Mouse (Mus musculus): ENCODE data around the gene Kdm3a. TPM values are rescaled to one million over a fixed set of nuclear protein-coding genes. Genes with fewer than 3 reads are reported as not detected.

The Kdm3a gene
- polyA plus RNA-seq, 1 experiment from 2014 or later, result 8.8 TPM

- no peak for TF ChIP-seq CTCF (IDR thresholded peaks at IDR 0.05; ENCODE audit: low read depth)
- no peak for TF ChIP-seq EP300 (IDR thresholded peaks at IDR 0.05; ENCODE audit: low read depth)
- no peaks in the 10 kb centered on the region for H3K27me3 ChIP-seq (ENCODE audit: insufficient read depth, low read length)
- no peak overlapping the region for H3K4me2 ChIP-seq (ENCODE audit: low read depth, low read length)
- ATAC-seq, result no peak
- H3K27ac ChIP-seq (ENCODE audit: low read depth), result no peak overlapping the region
- DNase-seq, result no peak
- no peaks in the 10 kb centered on the region for H3K4me1 ChIP-seq (ENCODE audit: insufficient read depth)
- no peak overlapping the region for H3K9ac ChIP-seq (replicated peaks)
- no peak overlapping the region for H3K4me3 ChIP-seq (ENCODE audit: low read depth, low read length)
- no peaks in the 10 kb centered on the region for H3K9me3 ChIP-seq (ENCODE audit: low read length)
- WGBS (ENCODE audit: insufficient replicate concordance), result 82% methylated on average over 3 of the region's 3 CpGs
- peaks cover 18% of the 10 kb centered on the region for H3K36me3 ChIP-seq (replicated peaks; ENCODE audit: insufficient read depth, low read length)
These were observed 64.2 kb downstream of the Kdm3a start for GRCm38 (mm10) chr6:71568616-71569015.

- no peaks in the 10 kb centered on the region for H3K9me3 ChIP-seq (ENCODE audit: low read length)
- 91% methylated on average over 2 of the region's 2 CpGs for WGBS (ENCODE audit: insufficient replicate concordance)
- no peak overlapping the region for H3K27ac ChIP-seq (ENCODE audit: low read depth)
- no peak for DNase-seq
- no peak overlapping the region for H3K4me3 ChIP-seq (ENCODE audit: low read depth, low read length)
- 0 out of 2 replicates have a peak, but pooled peaks cover 3% of the 10 kb centered on the region for H3K36me3 ChIP-seq (replicated peaks; ENCODE audit: insufficient read depth, low read length)
- ATAC-seq, result no peak
- no peaks in the 10 kb centered on the region for H3K27me3 ChIP-seq (ENCODE audit: insufficient read depth, low read length)
- no peak overlapping the region for H3K9ac ChIP-seq (replicated peaks)
- H3K4me2 ChIP-seq (ENCODE audit: low read depth, low read length), result no peak overlapping the region
- no peaks in the 10 kb centered on the region for H3K4me1 ChIP-seq (ENCODE audit: insufficient read depth)
- no peak for TF ChIP-seq CTCF (IDR thresholded peaks at IDR 0.05; ENCODE audit: low read depth)
- no peak for TF ChIP-seq EP300 (IDR thresholded peaks at IDR 0.05; ENCODE audit: low read depth)
These were observed 76.0 kb downstream of the Kdm3a start for GRCm38 (mm10) chr6:71556826-71557225.

- H3K36me3 ChIP-seq (replicated peaks; ENCODE audit: insufficient read depth, low read length), result 0 out of 2 replicates have a peak, but pooled peaks cover 3% of the 10 kb centered on the region
- TF ChIP-seq EP300 (IDR thresholded peaks at IDR 0.05; ENCODE audit: low read depth) (no peak), CTCF (IDR thresholded peaks at IDR 0.05; ENCODE audit: low read depth) (no peak)
- H3K4me3 ChIP-seq (ENCODE audit: low read depth, low read length), result no peak overlapping the region
- no peaks in the 10 kb centered on the region for H3K27me3 ChIP-seq (ENCODE audit: insufficient read depth, low read length)
- no peak overlapping the region for H3K27ac ChIP-seq (ENCODE audit: low read depth)
- DNase-seq (no peak), ATAC-seq (peak; percentile 63)
- no peaks in the 10 kb centered on the region for H3K9me3 ChIP-seq (ENCODE audit: low read length)
- 57% methylated on average over 2 of the region's 2 CpGs for WGBS (ENCODE audit: insufficient replicate concordance)
- H3K9ac ChIP-seq (replicated peaks), result no peak overlapping the region
- no peaks in the 10 kb centered on the region for H3K4me1 ChIP-seq (ENCODE audit: insufficient read depth)
- no peak overlapping the region for H3K4me2 ChIP-seq (ENCODE audit: low read depth, low read length)
These were observed 77.3 kb downstream of the Kdm3a start for GRCm38 (mm10) chr6:71555507-71555951.

- DNase-seq (peak; percentile 97), ATAC-seq (peak; percentile 98)
- Histone ChIP-seq H3K27ac (ENCODE audit: low read depth) (peak within 1 kb of the TSS; percentile 97), H3K4me2 (ENCODE audit: low read depth, low read length) (peak within 1 kb of the TSS; percentile 72), H3K4me3 (ENCODE audit: low read depth, low read length) (peak within 1 kb of the TSS; percentile 79), H3K27me3 (ENCODE audit: insufficient read depth, low read length) (no peaks in the 10 kb centered on the region), H3K4me1 (ENCODE audit: insufficient read depth) (peaks cover 3% of the 10 kb centered on the region; the same call in 1 of the 2 replicates), H3K9me3 (ENCODE audit: low read length) (no peaks in the 10 kb centered on the region), H3K9ac (replicated peaks) (peak within 1 kb of the TSS; percentile 97), H3K36me3 (replicated peaks; ENCODE audit: insufficient read depth, low read length) (no peaks in the 10 kb centered on the region)
- no peak for TF ChIP-seq CTCF (IDR thresholded peaks at IDR 0.05; ENCODE audit: low read depth)
- TF ChIP-seq EP300 (IDR thresholded peaks at IDR 0.05; ENCODE audit: low read depth), result peak; percentile 37; the same call in 1 of the 2 replicates
- WGBS (ENCODE audit: insufficient replicate concordance), result 2% methylated on average over 55 of the region's 59 CpGs
These were observed 88.9 kb downstream of the Kdm3a start, which contains the start of gene Chmp3 for GRCm38 (mm10) chr6:71543686-71544499. Chmp3 (plus strand) TSS chr6:71543797.

Other genes with a start within 250 kb of the Kdm3a start
- gene Rmnd5a, start 192.4 kb downstream of the Kdm3a start, polyA plus RNA-seq (2015; fragmentation: Nextera tagmentation; extraction: Ambion mirVana), result 6.3 and 6.6 TPM in 2 replicates
- gene Rnf103, start 139.1 kb downstream of the Kdm3a start, polyA plus RNA-seq (2015; fragmentation: Nextera tagmentation; extraction: Ambion mirVana), result 24.0 and 28.0 TPM in 2 replicates
- 32.8 and 34.9 TPM in 2 replicates for gene Chmp3, start 89.2 kb downstream of the Kdm3a start, polyA plus RNA-seq (2015; fragmentation: Nextera tagmentation; extraction: Ambion mirVana)
- 1.9 and 2.3 TPM in 2 replicates for gene Reep1, start 74.6 kb upstream of the Kdm3a start, polyA plus RNA-seq (2015; fragmentation: Nextera tagmentation; extraction: Ambion mirVana)
- 57.3 and 59.4 TPM in 2 replicates for gene Mrpl35, start 194.0 kb upstream of the Kdm3a start, polyA plus RNA-seq (2015; fragmentation: Nextera tagmentation; extraction: Ambion mirVana)
- gene Immt, start 198.3 kb upstream of the Kdm3a start, polyA plus RNA-seq (2015; fragmentation: Nextera tagmentation; extraction: Ambion mirVana), result 82.5 and 88.1 TPM in 2 replicates

All from liver, postnatal 0 days (tissue).